Mouse (Mus musculus): ENCODE measurements around the gene Neb. TPM values are rescaled to one million over a fixed set of nuclear protein-coding genes. Genes with fewer than 3 reads are reported as not detected.
A peak's percentile ranks its signal among the peaks of the same experiment; 100 is the strongest.

The Neb gene
- total RNA-seq, 4 experiments from 2014 or later = 1.2 to 5.0 (median 2.2) TPM

- no peak for DNase-seq (ENCODE audit: low spot score in 2 of 2)
Measured at GRCm38 (mm10) chr2:52310757-52311156, 67.5 kb downstream of the Neb start.

GRCm38 (mm10) chr2:52306635-52307034 lies 71.6 kb downstream of the Neb start:
- no peak for DNase-seq (ENCODE audit: low spot score in 2 of 2)

- DNase-seq (ENCODE audit: low spot score in 2 of 2) = no peak
Measured at GRCm38 (mm10) chr2:52304554-52304953, 73.7 kb downstream of the Neb start.

- no peak for DNase-seq (ENCODE audit: low spot score in 2 of 2)
Measured at GRCm38 (mm10) chr2:52303405-52303804, 74.9 kb downstream of the Neb start.

GRCm38 (mm10) chr2:52297969-52298368 lies 80.3 kb downstream of the Neb start:
- no peak for DNase-seq (ENCODE audit: low spot score in 2 of 2)

- DNase-seq (ENCODE audit: low spot score in 2 of 2) = no peak
Measured at GRCm38 (mm10) chr2:52296779-52297178, 81.5 kb downstream of the Neb start.

- no peak for DNase-seq (ENCODE audit: low spot score in 2 of 2)
Measured at GRCm38 (mm10) chr2:52287436-52287835, 90.8 kb downstream of the Neb start.

- no peak for DNase-seq (ENCODE audit: low spot score in 2 of 2)
Measured at GRCm38 (mm10) chr2:52286421-52286820, 91.9 kb downstream of the Neb start.

- no peak for DNase-seq (ENCODE audit: low spot score in 2 of 2)
Measured at GRCm38 (mm10) chr2:52272146-52272545, 106.1 kb downstream of the Neb start.

- DNase-seq (ENCODE audit: low spot score in 2 of 2) = no peak
Measured at GRCm38 (mm10) chr2:52270911-52271310, 107.4 kb downstream of the Neb start.

- peak in 1 of 2 experiments; percentile 14 for DNase-seq (ENCODE audit: low spot score in 2 of 2)
Measured at GRCm38 (mm10) chr2:52262149-52262548, 116.1 kb downstream of the Neb start.

GRCm38 (mm10) chr2:52252037-52252436 lies 126.2 kb downstream of the Neb start:
- DNase-seq (ENCODE audit: low spot score in 2 of 2) = no peak

GRCm38 (mm10) chr2:52248316-52248826 lies 129.9 kb downstream of the Neb start:
- no peak for DNase-seq (ENCODE audit: low spot score in 2 of 2)

- DNase-seq (ENCODE audit: low spot score in 2 of 2) = no peak
Measured at GRCm38 (mm10) chr2:52245091-52245490, 133.2 kb downstream of the Neb start.

GRCm38 (mm10) chr2:52242691-52243090 lies 135.6 kb downstream of the Neb start:
- DNase-seq (ENCODE audit: low spot score in 2 of 2) = no peak

- no peak for DNase-seq (ENCODE audit: low spot score in 2 of 2)
Measured at GRCm38 (mm10) chr2:52237892-52238291, 140.4 kb downstream of the Neb start.

- DNase-seq (ENCODE audit: low spot score in 2 of 2) = no peak
Measured at GRCm38 (mm10) chr2:52227584-52227983, 150.7 kb downstream of the Neb start.

- no peak for DNase-seq (ENCODE audit: low spot score in 2 of 2)
Measured at GRCm38 (mm10) chr2:52224366-52224765, 153.9 kb downstream of the Neb start.

- no peak for DNase-seq (ENCODE audit: low spot score in 2 of 2)
Measured at GRCm38 (mm10) chr2:52220074-52220473, 158.2 kb downstream of the Neb start.

GRCm38 (mm10) chr2:52215945-52216344 lies 162.3 kb downstream of the Neb start:
- no peak for DNase-seq (ENCODE audit: low spot score in 2 of 2)

- DNase-seq (ENCODE audit: low spot score in 2 of 2) = no peak
Measured at GRCm38 (mm10) chr2:52212561-52212961, 165.7 kb downstream of the Neb start.

- no peak for DNase-seq (ENCODE audit: low spot score in 2 of 2)
Measured at GRCm38 (mm10) chr2:52211358-52211899, 166.8 kb downstream of the Neb start.

GRCm38 (mm10) chr2:52210685-52211084 lies 167.6 kb downstream of the Neb start:
- DNase-seq (ENCODE audit: low spot score in 2 of 2) = no peak

GRCm38 (mm10) chr2:52204992-52205391 lies 173.3 kb downstream of the Neb start:
- DNase-seq (ENCODE audit: low spot score in 2 of 2) = no peak
